Mouse (Mus musculus) cerebellum, adult 18-20 months (tissue): Measurements from ENCODE around the gene Zfp513.
A peak's percentile ranks its signal among the peaks of the same experiment; 100 is the strongest.

Experiments used
- DNase-seq, 2 experiments: peaks; one replicate each; pipeline ENCODE4 v3.0.0; 2021

Zfp513 gene

GRCm38 (mm10) chr5:31199893-31200292, 2.2 kb downstream of the Zfp513 start:
- no peak for DNase-seq

DNA sequence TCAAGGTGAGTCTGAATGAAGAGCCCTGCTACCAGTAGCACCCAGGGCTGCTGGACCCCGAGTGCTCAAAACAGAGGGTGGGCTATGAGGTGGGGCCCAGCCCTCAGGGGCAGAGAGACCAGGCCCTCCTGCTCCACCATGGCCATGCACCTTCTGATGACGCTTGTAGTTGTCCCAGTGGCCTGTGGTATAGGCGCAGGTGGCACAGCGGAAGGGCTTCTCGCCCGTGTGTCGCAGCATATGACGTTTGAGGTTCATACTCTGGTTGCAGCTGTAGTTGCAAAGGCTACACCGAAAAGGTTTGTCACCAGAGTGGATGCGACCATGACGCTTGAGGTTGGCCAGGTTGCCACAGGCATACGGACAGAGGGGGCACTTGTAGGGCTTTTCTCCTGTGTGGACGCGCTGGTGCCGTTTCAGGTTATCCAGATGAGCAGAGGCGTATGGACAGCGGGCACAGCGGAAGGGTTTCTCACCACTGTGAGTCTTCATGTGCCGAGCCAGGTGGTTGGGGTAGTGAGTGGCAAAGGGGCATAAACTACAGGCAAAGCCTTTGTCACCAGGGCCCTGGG, 2.7 kb downstream of the Zfp513 start:
- peak in 1 of 2 experiments; percentile 21 for DNase-seq

DNA sequence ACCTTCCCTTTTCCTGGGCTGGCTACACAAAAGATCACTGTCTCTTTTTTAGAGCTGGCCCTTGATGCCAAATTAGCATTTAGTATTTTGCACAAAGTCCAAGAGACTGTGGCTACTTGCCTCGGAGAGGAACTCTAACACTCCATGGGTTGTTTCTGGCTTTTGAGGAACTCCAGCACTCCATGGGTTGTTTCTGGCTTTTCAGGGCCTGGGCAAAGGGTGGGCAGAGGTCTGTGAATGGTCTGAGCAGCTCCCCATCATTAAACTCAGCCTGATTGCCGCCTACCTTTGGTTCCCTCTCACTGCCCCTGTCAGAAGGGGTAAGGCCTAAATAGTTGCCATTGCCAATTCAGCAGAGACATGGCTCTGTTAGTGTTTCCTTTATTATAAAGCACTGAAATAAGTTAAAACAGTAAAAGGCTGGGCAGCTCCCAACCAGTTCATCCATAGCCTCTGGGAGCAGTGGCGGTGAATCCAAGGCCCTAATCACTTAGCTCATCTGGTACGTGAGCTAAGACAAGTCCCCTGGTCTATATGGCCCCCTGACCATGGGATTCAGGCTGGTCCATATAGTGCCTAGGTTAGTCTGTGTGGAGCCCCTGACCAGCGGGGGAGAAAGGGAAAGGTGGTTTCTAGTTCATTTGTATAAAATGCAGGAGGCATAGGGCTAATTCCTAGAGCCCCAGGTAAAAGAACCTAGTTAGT, 3.3 kb downstream of the Zfp513 start:
- no peak for DNase-seq

DNA sequence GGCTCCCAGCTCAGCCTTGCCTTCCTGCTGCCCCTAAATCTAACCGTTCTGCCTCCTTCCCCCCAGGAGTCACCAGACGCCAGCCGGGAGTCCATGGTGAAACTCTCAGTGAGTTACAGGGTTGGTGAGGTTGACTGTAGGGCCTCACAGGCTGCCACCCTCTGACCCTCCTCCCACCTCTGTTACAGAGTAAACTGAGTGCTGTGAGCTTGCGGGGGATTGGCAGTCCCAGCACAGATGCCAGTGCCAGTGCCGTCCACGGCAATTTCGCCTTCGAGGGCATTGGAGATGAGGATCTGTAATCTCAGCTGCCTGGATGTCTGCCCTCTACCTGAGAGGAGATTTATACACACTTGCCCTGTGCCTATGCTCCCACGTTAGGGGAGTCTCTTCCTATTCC, 3.9 kb downstream of the Zfp513 start:
- no peak for DNase-seq

DNA sequence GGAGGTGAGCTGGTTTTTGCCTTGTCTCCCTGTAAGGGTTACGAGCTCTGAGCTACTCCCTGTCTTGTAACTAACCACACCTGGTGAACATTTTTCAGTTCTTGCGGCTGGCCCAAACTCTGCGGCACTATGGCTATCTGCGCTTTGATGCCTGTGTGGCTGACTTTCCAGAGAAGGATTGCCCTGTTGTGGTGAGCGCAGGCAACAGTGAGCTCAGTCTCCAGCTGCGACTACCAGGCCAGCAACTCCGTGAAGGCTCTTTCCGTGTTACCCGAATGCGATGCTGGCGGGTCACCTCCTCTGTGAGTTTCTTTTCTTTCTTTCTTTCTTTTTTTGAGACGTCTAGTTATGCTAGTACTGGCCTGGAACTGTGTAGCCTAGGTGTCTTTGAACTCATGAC, 5.0 kb downstream of the Zfp513 start:
- DNase-seq: no peak

DNA sequence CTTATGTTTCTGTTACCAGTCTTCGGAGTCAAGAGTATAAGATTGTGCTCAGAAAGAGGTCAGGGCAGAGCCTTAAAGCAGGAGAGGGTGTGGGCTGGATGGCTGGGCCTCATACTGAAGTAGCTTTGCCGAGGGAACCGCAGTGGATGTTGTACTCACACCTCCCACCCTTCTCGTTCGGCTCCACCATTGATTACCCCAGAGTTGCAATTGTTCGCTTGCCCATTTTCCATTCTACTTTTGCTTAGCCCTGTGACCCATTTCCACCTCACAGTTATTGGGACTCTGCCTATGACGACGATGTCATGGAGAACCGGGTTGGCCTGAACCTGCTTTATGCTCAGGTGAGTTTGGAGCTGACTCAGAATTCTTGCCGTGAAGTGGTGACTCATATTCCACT, 5.9 kb downstream of the Zfp513 start:
- DNase-seq: no peak

DNA sequence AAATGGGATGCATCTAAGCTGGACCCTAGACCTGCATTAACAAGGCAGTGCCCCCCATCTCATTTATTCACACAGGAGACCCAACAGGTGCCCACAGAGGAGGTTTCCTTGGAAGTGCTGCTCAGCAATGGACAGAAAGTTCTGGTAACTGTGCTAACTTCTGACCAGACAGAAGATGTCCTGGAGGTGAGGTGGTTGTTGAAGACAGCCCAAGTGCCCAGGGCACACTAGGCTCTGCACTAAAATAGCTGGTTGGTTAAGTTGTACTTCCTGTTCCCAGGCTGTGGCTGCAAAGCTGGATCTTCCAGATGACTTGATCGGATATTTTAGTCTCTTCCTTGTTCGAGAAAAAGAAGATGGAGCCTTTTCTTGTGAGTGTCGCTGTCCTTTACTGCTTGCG, 6.4 kb downstream of the Zfp513 start:
- no peak for DNase-seq

GRCm38 (mm10) chr5:31194486-31195485, 7.3 kb downstream of the Zfp513 start:
- no peak for DNase-seq

DNA sequence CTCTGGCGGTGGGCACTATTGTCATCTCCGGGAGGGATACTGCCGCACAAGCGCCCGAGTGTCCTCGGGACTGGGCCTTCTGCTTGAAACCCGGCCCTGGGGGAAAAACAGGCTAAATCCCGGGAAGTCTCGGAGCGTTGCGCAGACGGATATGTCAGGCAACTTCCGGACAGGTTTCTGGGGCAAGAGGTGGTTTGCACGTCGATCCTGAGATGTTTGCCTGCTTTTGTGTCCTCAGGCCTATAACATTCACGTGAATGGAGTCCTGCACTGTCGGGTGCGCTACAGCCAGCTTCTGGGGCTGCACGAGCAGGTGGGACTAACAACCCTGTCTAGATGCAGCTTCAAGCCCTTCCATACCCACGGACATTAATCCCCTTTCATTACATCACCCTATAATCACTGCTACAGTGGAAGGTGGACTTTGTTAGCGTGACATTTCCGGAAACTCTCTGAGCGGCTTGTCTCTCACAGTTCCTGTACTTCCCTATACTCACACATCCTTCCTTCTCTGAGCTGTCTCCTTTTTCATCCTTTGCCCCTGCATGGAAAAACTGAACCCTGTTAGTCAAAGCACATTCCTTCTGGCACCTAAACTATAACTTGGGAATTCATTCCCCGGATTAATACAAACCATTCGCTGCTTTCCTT, 8.3 kb downstream of the Zfp513 start:
- no peak for DNase-seq

DNA sequence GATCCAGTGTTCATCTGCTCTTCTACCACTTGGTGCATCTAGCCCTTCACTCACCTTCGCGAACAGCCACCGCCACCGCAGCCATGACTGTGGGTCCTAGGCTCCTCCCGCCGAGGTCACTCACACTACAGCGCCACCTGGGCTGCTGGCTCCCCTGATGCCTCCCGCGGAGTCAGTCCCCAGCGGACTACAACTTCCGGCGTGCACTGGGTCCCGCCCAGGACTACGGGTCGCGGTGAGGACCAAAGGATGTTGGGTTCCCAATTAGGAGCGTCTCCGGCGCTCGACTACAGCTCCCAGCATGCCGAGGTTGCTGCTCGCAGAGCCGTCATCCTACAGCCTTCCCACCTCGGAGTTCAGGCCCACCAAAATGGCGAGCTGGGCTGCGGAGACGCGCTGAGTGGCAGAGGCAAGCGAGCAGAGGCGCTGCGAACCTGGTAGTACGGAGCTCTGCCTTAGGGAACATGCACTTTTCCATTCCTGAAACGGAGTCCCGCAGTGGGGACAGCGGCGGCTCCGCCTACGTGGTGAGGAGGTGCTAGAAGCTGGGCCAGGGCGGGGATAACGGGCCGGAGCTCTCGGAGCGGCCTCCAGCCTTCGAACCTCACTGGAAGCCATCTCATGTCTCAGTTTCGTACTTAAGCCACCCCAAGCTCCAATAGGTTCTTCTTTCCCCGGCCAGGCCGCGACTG, 9.0 kb downstream of the Zfp513 start, which contains the start of the genes Snx17 and Eif2b4:
Gene Snx17 (plus strand): TSS at position 289 of the 692 bp plus-strand sequence.
Gene Eif2b4 (minus strand): TSS at position 492 of the 692 bp plus-strand sequence.
- DNase-seq: peak; percentile 99 to 100

DNA sequence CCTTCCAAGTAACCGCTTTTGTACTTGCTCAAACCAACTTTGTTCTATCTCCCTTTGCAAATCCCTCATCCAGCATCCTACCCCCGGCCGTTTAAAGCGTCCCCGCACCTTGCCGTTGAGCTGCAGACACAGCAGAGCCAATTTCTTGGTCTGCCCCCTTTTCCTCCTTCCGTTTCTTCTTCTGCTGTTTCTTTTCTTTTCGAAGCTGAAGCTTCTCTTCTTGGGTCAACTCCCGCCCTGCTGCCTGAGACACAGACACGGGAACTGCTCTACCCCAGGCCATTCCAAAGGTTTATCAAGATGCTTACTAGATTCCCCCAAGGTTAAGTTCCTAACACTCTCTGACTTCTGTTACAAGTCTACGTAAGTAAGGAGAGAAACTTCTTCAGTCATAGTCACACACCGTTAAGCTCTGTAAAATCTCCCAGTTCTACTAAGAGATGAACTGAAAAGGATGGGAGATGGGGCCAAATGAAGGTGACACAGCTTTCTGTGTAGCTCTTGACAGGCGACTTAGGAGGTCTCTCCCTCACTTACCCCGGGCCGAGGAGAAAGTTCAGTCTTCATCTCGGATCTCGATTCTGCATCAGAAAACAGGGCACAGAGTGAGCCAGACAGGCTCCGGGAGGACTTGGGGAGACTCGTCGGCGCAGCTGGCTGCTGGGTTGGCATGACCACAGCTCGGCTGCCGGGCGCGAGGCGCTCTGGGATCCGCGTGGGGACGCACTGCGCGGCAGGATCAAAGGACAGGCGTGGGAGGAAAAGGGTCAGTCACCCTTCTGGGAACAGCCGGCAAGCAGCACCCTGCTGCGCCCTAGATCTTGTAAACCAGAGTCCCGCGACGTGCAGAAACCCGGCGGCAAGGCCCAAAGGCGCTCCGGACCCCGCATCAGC, 9.8 kb downstream of the Zfp513 start:
- DNase-seq: no peak

- DNase-seq: no peak
These were observed 11.9 kb downstream of the Zfp513 start for GRCm38 (mm10) chr5:31190201-31190600.

DNA sequence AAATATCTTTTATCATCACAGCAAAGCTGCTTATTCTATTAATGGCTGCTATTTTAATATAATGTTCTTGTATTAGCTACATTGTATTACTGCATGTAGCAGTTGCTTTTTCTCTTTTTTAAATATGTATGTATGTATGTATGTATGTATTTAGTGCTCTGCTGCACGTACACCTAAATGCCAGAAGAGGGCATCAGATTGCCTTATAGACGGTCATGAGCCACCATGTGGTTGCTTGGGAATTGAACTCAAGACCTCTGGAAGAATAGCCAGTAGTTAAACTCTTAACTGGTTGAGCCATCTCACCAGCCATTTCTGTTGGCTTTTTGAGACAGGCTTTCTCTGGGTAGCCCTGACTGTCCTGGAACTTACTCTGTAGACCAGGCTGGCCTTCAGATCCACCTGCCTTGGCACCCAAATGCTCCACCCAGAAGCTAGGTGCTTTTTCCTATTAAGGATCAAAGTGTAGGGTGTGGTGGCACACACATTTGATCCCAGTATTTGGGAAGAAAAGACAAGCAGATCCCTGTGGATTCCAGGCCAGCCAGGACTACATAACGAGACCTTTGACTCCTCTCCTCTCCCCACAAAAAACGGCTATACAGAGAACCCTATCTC, 13.8 kb downstream of the Zfp513 start:
- no peak for DNase-seq

DNA sequence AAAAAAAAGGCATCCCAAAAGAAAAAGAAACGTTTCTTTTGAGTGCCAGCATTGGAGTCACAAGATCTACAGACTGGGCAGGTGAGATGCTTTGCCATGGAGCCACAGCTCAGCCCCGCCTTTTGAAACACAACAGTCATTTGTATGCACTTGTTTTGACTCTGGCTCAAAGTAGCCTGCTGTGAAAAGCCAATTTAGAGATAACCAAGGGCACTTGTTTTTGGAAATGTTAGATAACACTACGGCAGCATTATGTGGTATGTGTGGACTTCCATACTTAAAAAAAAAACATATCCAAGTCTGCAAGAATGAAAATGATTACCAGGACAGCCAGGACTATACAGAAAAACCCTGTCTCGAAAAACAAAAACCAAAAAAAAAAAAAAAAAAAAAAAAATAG, 18.4 kb downstream of the Zfp513 start:
- no peak for DNase-seq

GRCm38 (mm10) chr5:31181183-31181770, 20.8 kb downstream of the Zfp513 start:
- DNase-seq: no peak

GRCm38 (mm10) chr5:31179766-31180630, 22.1 kb downstream of the Zfp513 start, which contains the start of the genes Gm29609 and Gtf3c2:
Gene Gm29609, minus strand, starts transcription at chr5:31179911.
Gene Gtf3c2, minus strand, starts transcription at chr5:31180144.
- DNase-seq: peak; percentile 97

GRCm38 (mm10) chr5:31179301-31179765, 22.8 kb downstream of the Zfp513 start:
- no peak for DNase-seq

GRCm38 (mm10) chr5:31168630-31169029, 33.5 kb downstream of the Zfp513 start:
- no peak for DNase-seq

- no peak for DNase-seq
These were observed 37.2 kb downstream of the Zfp513 start for GRCm38 (mm10) chr5:31164878-31165277.
